Mouse (Mus musculus): Measurements from ENCODE around the gene Patl2. TPM values are rescaled to one million over a fixed set of nuclear protein-coding genes. Genes with fewer than 3 reads are reported as not detected.
A peak's percentile ranks its signal among the peaks of the same experiment; 100 is the strongest.

The Patl2 gene
- polyA plus RNA-seq (2012; rRNA removed) = 0.40 and 0.86 TPM in 2 replicates

- H3K27ac ChIP-seq (ENCODE audit: control insufficient read depth, insufficient read depth, low read depth, low read length) = peak within 1 kb of the TSS; percentile 82
- H3K36me3 ChIP-seq (ENCODE audit: control insufficient read depth, insufficient read depth, low read length) = no peaks in the 10 kb centered on the region
- TF ChIP-seq CTCF (IDR thresholded peaks at IDR 0.05; ENCODE audit: control insufficient read depth, insufficient read depth, insufficient replicate concordance, low read depth, low read length) (0 out of 2 replicates have a peak, but pooled peaks have one; percentile 10), POLR2A (IDR thresholded peaks at IDR 0.05; ENCODE audit: control insufficient read depth, low read depth, low read length) (peak; percentile 53; the same call in 1 of the 2 replicates)
- H3K4me1 ChIP-seq (ENCODE audit: control insufficient read depth, insufficient read depth, low read length) = 0 out of 2 replicates have a peak, but pooled peaks cover 2% of the 10 kb centered on the region
- H3K4me3 ChIP-seq (ENCODE audit: control insufficient read depth, low read depth, low read length) = peak within 1 kb of the TSS; percentile 94
- no peaks in the 10 kb centered on the region for H3K27me3 ChIP-seq (ENCODE audit: control insufficient read depth, insufficient read depth, low read length)
These were observed at the start of gene Patl2, which contains the start of gene Terb2 for GRCm38 (mm10) chr2:122186106-122186505. Gene Patl2, minus strand, starts transcription at chr2:122186189. Gene Terb2, plus strand, starts transcription at chr2:122186272.

- peak overlapping the region; percentile 91 for H3K4me3 ChIP-seq (ENCODE audit: control insufficient read depth, low read depth, low read length)
These were observed 49.4 kb upstream of the Patl2 start for GRCm38 (mm10) chr2:122235425-122235824.

GRCm38 (mm10) chr2:122234611-122235288 is 48.8 kb upstream of the Patl2 start, which contains the start of gene Sord:
Gene Sord, plus strand, starts transcription at chr2:122234749.
- no peaks in the 10 kb centered on the region for H3K27me3 ChIP-seq (ENCODE audit: control insufficient read depth, insufficient read depth, low read length)
- peaks cover 14% of the 10 kb centered on the region for H3K4me1 ChIP-seq (ENCODE audit: control insufficient read depth, insufficient read depth, low read length)
- H3K4me3 ChIP-seq (ENCODE audit: control insufficient read depth, low read depth, low read length) = peak within 1 kb of the TSS; percentile 91
- peaks cover 1% of the 10 kb centered on the region; the same call in 1 of the 2 replicates for H3K36me3 ChIP-seq (ENCODE audit: control insufficient read depth, insufficient read depth, low read length)
- H3K27ac ChIP-seq (ENCODE audit: control insufficient read depth, insufficient read depth, low read depth, low read length) = peak within 1 kb of the TSS; percentile 96
- TF ChIP-seq CTCF (IDR thresholded peaks at IDR 0.05; ENCODE audit: control insufficient read depth, insufficient read depth, insufficient replicate concordance, low read depth, low read length) (no peak), POLR2A (IDR thresholded peaks at IDR 0.05; ENCODE audit: control insufficient read depth, low read depth, low read length) (0 out of 2 replicates have a peak, but pooled peaks have one; percentile 45)

More at GRCm38 (mm10) chr2:122235425-122235824, 49.4 kb upstream of the Patl2 start:
- Histone ChIP-seq H3K27ac (ENCODE audit: control insufficient read depth, insufficient read depth, low read depth, low read length) (peak overlapping the region; percentile 96), H3K4me1 (ENCODE audit: control insufficient read depth, insufficient read depth, low read length) (peaks cover 14% of the 10 kb centered on the region), H3K36me3 (ENCODE audit: control insufficient read depth, insufficient read depth, low read length) (peaks cover 1% of the 10 kb centered on the region; the same call in 1 of the 2 replicates), H3K27me3 (ENCODE audit: control insufficient read depth, insufficient read depth, low read length) (no peaks in the 10 kb centered on the region)
- TF ChIP-seq CTCF (IDR thresholded peaks at IDR 0.05; ENCODE audit: control insufficient read depth, insufficient read depth, insufficient replicate concordance, low read depth, low read length) (no peak), POLR2A (IDR thresholded peaks at IDR 0.05; ENCODE audit: control insufficient read depth, low read depth, low read length) (no peak)

- Histone ChIP-seq H3K27me3 (ENCODE audit: control insufficient read depth, insufficient read depth, low read length) (no peaks in the 10 kb centered on the region), H3K36me3 (ENCODE audit: control insufficient read depth, insufficient read depth, low read length) (peaks cover 1% of the 10 kb centered on the region; the same call in 1 of the 2 replicates), H3K4me1 (ENCODE audit: control insufficient read depth, insufficient read depth, low read length) (peaks cover 14% of the 10 kb centered on the region), H3K4me3 (ENCODE audit: control insufficient read depth, low read depth, low read length) (peak overlapping the region; percentile 91), H3K27ac (ENCODE audit: control insufficient read depth, insufficient read depth, low read depth, low read length) (0 out of 2 replicates have a peak overlapping the region, but pooled peaks have one; percentile 3)
- no peak for TF ChIP-seq POLR2A (IDR thresholded peaks at IDR 0.05; ENCODE audit: control insufficient read depth, low read depth, low read length)
- TF ChIP-seq CTCF (IDR thresholded peaks at IDR 0.05; ENCODE audit: control insufficient read depth, insufficient read depth, insufficient replicate concordance, low read depth, low read length) = no peak
These were observed 48.0 kb upstream of the Patl2 start for GRCm38 (mm10) chr2:122233759-122234557.

GRCm38 (mm10) chr2:122233341-122233740 is 47.4 kb upstream of the Patl2 start:
- Histone ChIP-seq H3K27ac (ENCODE audit: control insufficient read depth, insufficient read depth, low read depth, low read length) (no peak overlapping the region), H3K36me3 (ENCODE audit: control insufficient read depth, insufficient read depth, low read length) (peaks cover 1% of the 10 kb centered on the region; the same call in 1 of the 2 replicates), H3K4me1 (ENCODE audit: control insufficient read depth, insufficient read depth, low read length) (peaks cover 14% of the 10 kb centered on the region), H3K4me3 (ENCODE audit: control insufficient read depth, low read depth, low read length) (no peak overlapping the region), H3K27me3 (ENCODE audit: control insufficient read depth, insufficient read depth, low read length) (no peaks in the 10 kb centered on the region)
- TF ChIP-seq POLR2A (IDR thresholded peaks at IDR 0.05; ENCODE audit: control insufficient read depth, low read depth, low read length) (no peak), CTCF (IDR thresholded peaks at IDR 0.05; ENCODE audit: control insufficient read depth, insufficient read depth, insufficient replicate concordance, low read depth, low read length) (no peak)

- Histone ChIP-seq H3K27me3 (ENCODE audit: control insufficient read depth, insufficient read depth, low read length) (no peaks in the 10 kb centered on the region), H3K4me3 (ENCODE audit: control insufficient read depth, low read depth, low read length) (no peak overlapping the region), H3K36me3 (ENCODE audit: control insufficient read depth, insufficient read depth, low read length) (peaks cover 1% of the 10 kb centered on the region; the same call in 1 of the 2 replicates), H3K27ac (ENCODE audit: control insufficient read depth, insufficient read depth, low read depth, low read length) (no peak overlapping the region), H3K4me1 (ENCODE audit: control insufficient read depth, insufficient read depth, low read length) (peaks cover 14% of the 10 kb centered on the region)
- no peak for TF ChIP-seq CTCF (IDR thresholded peaks at IDR 0.05; ENCODE audit: control insufficient read depth, insufficient read depth, insufficient replicate concordance, low read depth, low read length)
- TF ChIP-seq POLR2A (IDR thresholded peaks at IDR 0.05; ENCODE audit: control insufficient read depth, low read depth, low read length) = no peak
These were observed 45.6 kb upstream of the Patl2 start for GRCm38 (mm10) chr2:122231616-122232015.

Data from testis, adult 2 months (tissue).